Mouse (Mus musculus) forebrain, embryonic 11.5 days (tissue): ENCODE results near the gene Cyren. TPM values are rescaled to one million over a fixed set of nuclear protein-coding genes. Genes with fewer than 3 reads are reported as not detected.

Experiments used
- ATAC-seq: fragments of 200-750 bp; cut with Nextera tagmentation; replicated peaks from 2 replicates; pipeline ENCODE4 v1.8.0; 2017; ENCODE audit warnings: moderate TSS enrichment; ENCODE audit not compliant: low FRiP score
- DNase-seq: peaks from one replicate; pipeline ENCODE4 v3.0.0-alpha.2; 2017; ENCODE audit warnings: low spot score
- H3K27ac ChIP-seq: fragments of 300-500 bp; sonication (generic); 2 replicates; pipeline ENCODE4 v1.5.1; 2014; ENCODE audit warnings: low read depth, low read length
- H3K27me3 ChIP-seq: fragments of 300-500 bp; sonication (generic); 2 replicates; pipeline ENCODE4 v1.6.1; 2014; ENCODE audit warnings: mild to moderate bottlenecking, low read length, mixed read lengths; ENCODE audit not compliant: control insufficient read depth, insufficient read depth
- H3K36me3 ChIP-seq: fragments of 300-500 bp; sonication (generic); 2 replicates; pipeline ENCODE4 v1.6.1; 2014; ENCODE audit warnings: mild to moderate bottlenecking, low read length, moderate library complexity, mixed read lengths; ENCODE audit not compliant: control insufficient read depth, insufficient read depth
- H3K4me1 ChIP-seq: fragments of 300-500 bp; sonication (generic); replicated peaks from 2 replicates; pipeline ENCODE4 v1.6.1; 2014; ENCODE audit warnings: low read length, mixed read lengths; ENCODE audit not compliant: control insufficient read depth, insufficient read depth
- H3K4me2 ChIP-seq: fragments of 300-500 bp; sonication (generic); 2 replicates; pipeline ENCODE4 v1.6.1; 2014; ENCODE audit warnings: low read depth, mild to moderate bottlenecking, low read length, moderate library complexity, mixed read lengths; ENCODE audit not compliant: severe bottlenecking
- H3K4me3 ChIP-seq: fragments of 300-500 bp; sonication (generic); 2 replicates; pipeline ENCODE4 v1.5.1; 2014; ENCODE audit warnings: low read depth, low read length
- H3K9ac ChIP-seq: fragments of 300-500 bp; sonication (generic); 2 replicates; pipeline ENCODE4 v1.6.1; 2014; ENCODE audit warnings: low read length
- H3K9me3 ChIP-seq: fragments of 300-500 bp; sonication (generic); 2 replicates; pipeline ENCODE4 v1.6.1; 2016; ENCODE audit warnings: low read length, mixed read lengths; ENCODE audit not compliant: control insufficient read depth
- WGBS: fragments of 180-500 bp; shearing (Covaris S2); extraction: QIAGEN DNeasy Blood & Tissue Kit; methylation state at CpG from one replicate; pipeline ENCODE4 v1.1.7; 2014; 5-methylcytosine and 5-hydroxymethylcytosine counted together
- polyA plus RNA-seq: library from polyadenylated mRNA; unstranded; fragments of >200 nt; fragmentation: Nextera tagmentation; extraction: Ambion mirVana; gene quantifications from 2 replicates; pipeline ENCODE4 v1.2.1, GENCODE M21; 2014

Cyren gene
- polyA plus RNA-seq, 1 experiment from 2014 or later = 13.7 TPM

- DNase-seq (no peak), ATAC-seq (no peak)
- Histone ChIP-seq H3K4me3 (no peak overlapping the region), H3K9me3 (no peaks in the 10 kb centered on the region), H3K4me1 (no peaks in the 10 kb centered on the region), H3K27me3 (no peaks in the 10 kb centered on the region), H3K4me2 (no peak overlapping the region), H3K36me3 (no peaks in the 10 kb centered on the region), H3K9ac (no peak overlapping the region), H3K27ac (no peak overlapping the region)
- 83% methylated on average over 16 of the region's 16 CpGs for WGBS
Observed at GRCm38 (mm10) chr6:34867301-34867994, 10.4 kb downstream of the Cyren start.

GRCm38 (mm10) chr6:34866786-34867185 is 11.1 kb downstream of the Cyren start:
- 54% methylated on average over 8 of the region's 8 CpGs for WGBS
- Histone ChIP-seq H3K4me1 (no peaks in the 10 kb centered on the region), H3K27ac (no peak overlapping the region), H3K9ac (no peak overlapping the region), H3K36me3 (no peaks in the 10 kb centered on the region), H3K9me3 (no peaks in the 10 kb centered on the region), H3K4me3 (no peak overlapping the region), H3K4me2 (no peak overlapping the region), H3K27me3 (no peaks in the 10 kb centered on the region)
- no peak for ATAC-seq
- DNase-seq = no peak

- no peak overlapping the region for H3K27ac ChIP-seq
- H3K36me3 ChIP-seq = no peaks in the 10 kb centered on the region
- WGBS = 74% methylated on average over 7 of the region's 7 CpGs
- DNase-seq = no peak
- no peak overlapping the region for H3K4me2 ChIP-seq
- H3K9me3 ChIP-seq = no peaks in the 10 kb centered on the region
- H3K9ac ChIP-seq = no peak overlapping the region
- H3K4me1 ChIP-seq = no peaks in the 10 kb centered on the region
- no peak for ATAC-seq
- H3K27me3 ChIP-seq = no peaks in the 10 kb centered on the region
- H3K4me3 ChIP-seq = no peak overlapping the region
Observed at GRCm38 (mm10) chr6:34865711-34866593, 11.9 kb downstream of the Cyren start.

GRCm38 (mm10) chr6:34865213-34865612 is 12.6 kb downstream of the Cyren start:
- H3K27ac ChIP-seq = no peak overlapping the region
- ATAC-seq (no peak), DNase-seq (no peak)
- H3K27me3 ChIP-seq = no peaks in the 10 kb centered on the region
- H3K36me3 ChIP-seq = no peaks in the 10 kb centered on the region
- 73% methylated on average over 5 of the region's 5 CpGs for WGBS
- H3K9ac ChIP-seq = no peak overlapping the region
- no peaks in the 10 kb centered on the region for H3K4me1 ChIP-seq
- H3K4me2 ChIP-seq = no peak overlapping the region
- H3K4me3 ChIP-seq = no peak overlapping the region
- H3K9me3 ChIP-seq = no peaks in the 10 kb centered on the region

DNA sequence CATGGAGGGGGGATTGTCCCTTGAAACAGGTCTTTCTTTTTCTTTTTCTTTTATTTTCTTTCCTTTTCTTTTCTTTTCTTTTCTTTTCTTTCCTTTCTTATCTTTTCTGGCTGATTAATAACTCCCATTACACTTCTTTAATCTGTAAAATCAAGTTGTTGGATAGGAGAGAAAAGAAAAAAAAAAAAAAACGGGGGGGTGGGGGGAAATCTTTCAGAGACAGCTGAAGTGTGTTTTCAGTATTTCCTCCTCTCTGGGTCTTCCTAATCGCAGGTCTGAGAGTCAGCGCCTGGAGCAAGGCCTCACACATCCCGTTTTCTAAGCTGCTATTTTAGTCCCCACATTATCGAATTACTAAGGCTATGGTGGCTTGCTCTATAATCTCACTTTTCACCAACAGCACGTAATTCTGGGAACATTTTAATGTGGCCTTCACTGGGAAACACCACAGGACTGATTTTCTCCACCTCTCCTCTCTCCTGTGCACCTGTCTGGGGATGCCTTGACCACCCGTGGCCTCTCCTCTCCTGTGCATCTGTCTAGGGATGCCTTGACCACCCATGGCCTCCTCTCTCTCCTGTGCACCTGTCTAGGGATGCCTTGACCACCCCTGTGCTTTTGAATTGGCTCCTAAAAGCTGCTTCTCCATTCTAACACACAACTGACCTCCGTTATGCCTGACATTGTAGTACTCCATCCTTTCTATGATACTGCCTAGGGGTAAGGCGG is 13.9 kb downstream of the Cyren start:
- no peak for ATAC-seq
- Histone ChIP-seq H3K9me3 (no peaks in the 10 kb centered on the region), H3K27ac (no peak overlapping the region), H3K4me3 (no peak overlapping the region), H3K9ac (no peak overlapping the region), H3K4me1 (no peaks in the 10 kb centered on the region), H3K4me2 (no peak overlapping the region), H3K36me3 (no peaks in the 10 kb centered on the region), H3K27me3 (no peaks in the 10 kb centered on the region)
- 70% methylated on average over 9 of the region's 9 CpGs for WGBS
- DNase-seq = no peak

- H3K4me2 ChIP-seq = no peak within 1 kb of the TSS
- no peak within 1 kb of the TSS for H3K27ac ChIP-seq
- ATAC-seq = no peak
- H3K9ac ChIP-seq = no peak within 1 kb of the TSS
- no peaks in the 10 kb centered on the region for H3K36me3 ChIP-seq
- H3K27me3 ChIP-seq = no peaks in the 10 kb centered on the region
- no peaks in the 10 kb centered on the region for H3K4me1 ChIP-seq
- H3K4me3 ChIP-seq = no peak within 1 kb of the TSS
- 63% methylated on average over 11 of the region's 11 CpGs for WGBS
- no peaks in the 10 kb centered on the region for H3K9me3 ChIP-seq
- no peak for DNase-seq
Observed at GRCm38 (mm10) chr6:34862791-34863403, 15.0 kb downstream of the Cyren start, which contains the start of gene Tmem140. Gene Tmem140 (plus strand): TSS chr6:34863146.

DNA sequence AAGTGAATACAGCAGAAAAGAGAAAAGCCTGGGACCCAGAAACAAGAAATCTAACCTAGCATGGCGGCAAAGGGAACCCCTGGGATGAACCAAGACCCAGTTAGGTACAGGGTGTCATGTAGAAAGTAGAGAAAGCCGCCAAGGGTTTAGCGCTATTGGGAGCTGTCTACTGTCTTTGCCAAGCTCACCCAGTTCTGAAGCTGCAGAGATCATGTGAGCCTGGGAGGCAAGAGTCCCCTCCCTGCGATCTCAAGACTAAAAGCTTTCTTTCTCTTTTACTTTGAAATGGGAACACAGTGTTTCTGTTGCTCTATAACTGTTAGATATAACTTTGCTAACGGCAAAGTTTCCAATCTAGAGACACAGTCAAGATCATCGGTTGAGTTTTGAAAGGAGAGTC is 15.5 kb downstream of the Cyren start:
- H3K9ac ChIP-seq = no peak overlapping the region
- H3K27me3 ChIP-seq = no peaks in the 10 kb centered on the region
- ATAC-seq (no peak), DNase-seq (no peak)
- no peaks in the 10 kb centered on the region for H3K36me3 ChIP-seq
- no peak overlapping the region for H3K4me3 ChIP-seq
- H3K4me1 ChIP-seq = no peaks in the 10 kb centered on the region
- no peak overlapping the region for H3K4me2 ChIP-seq
- H3K27ac ChIP-seq = no peak overlapping the region
- WGBS = 93% methylated on average over 6 of the region's 6 CpGs
- H3K9me3 ChIP-seq = no peaks in the 10 kb centered on the region

GRCm38 (mm10) chr6:34861546-34862053 is 16.3 kb downstream of the Cyren start:
- ATAC-seq = no peak
- H3K27me3 ChIP-seq = no peaks in the 10 kb centered on the region
- no peaks in the 10 kb centered on the region for H3K9me3 ChIP-seq
- no peak overlapping the region for H3K4me3 ChIP-seq
- no peak overlapping the region for H3K4me2 ChIP-seq
- H3K9ac ChIP-seq = no peak overlapping the region
- no peaks in the 10 kb centered on the region for H3K4me1 ChIP-seq
- DNase-seq = no peak
- 90% methylated on average over 11 of the region's 11 CpGs for WGBS
- H3K36me3 ChIP-seq = no peaks in the 10 kb centered on the region
- H3K27ac ChIP-seq = no peak overlapping the region
